Comparison of ENCODE assay signal across 20 mouse cellular contexts in genomic region chr17:47767456-47768141, GRCm38 (mm10). TPM values are rescaled to one million over a fixed set of nuclear protein-coding genes. Genes with fewer than 3 reads are reported as not detected.
DNase-seq lines count a peak whose midpoint lies in the region; ATAC-seq and TF ChIP-seq lines count a peak whose summit lies in the region.
"Had no signal": no experiment of that assay in that cellular context is flagged by ENCODE, and none has a peak within 500 bp of the region (broad histone marks: within the 10 kb centered on the region; RNA-seq: fewer than 3 reads in every experiment).

No protein-coding gene starts in this region.

- 68% methylated on average over 10 of the region's 17 CpGs for WGBS in spleen, adult 2 months
- WGBS in liver, embryonic 13.5 days (ENCODE audit: insufficient replicate concordance), result 43% methylated on average over 12 of the region's 17 CpGs
- 39% methylated on average over 17 of the region's 17 CpGs for WGBS in stomach, postnatal 0 days

- H3K27me3 ChIP-seq in spleen, adult 2 months (ENCODE audit: control insufficient read depth, insufficient read depth, low read length), result no peaks in the 10 kb centered on the region
- H3K27me3 ChIP-seq in liver, embryonic 13.5 days, result no peaks in the 10 kb centered on the region
- no peaks in the 10 kb centered on the region for H3K27me3 ChIP-seq in stomach, postnatal 0 days (ENCODE audit: control insufficient read depth, insufficient read depth, low read length)

- TF ChIP-seq POLR2A in spleen, adult 2 months (IDR thresholded peaks at IDR 0.05; ENCODE audit: low read depth, low read length), result no peak

- peaks cover 37% of the 10 kb centered on the region; the same call in 1 of the 2 replicates for H3K4me1 ChIP-seq in spleen, adult 2 months (ENCODE audit: control insufficient read depth, insufficient read depth, insufficient read length)
- peaks cover 27% of the 10 kb centered on the region for H3K4me1 ChIP-seq in brown adipose tissue, adult 24 weeks (ENCODE audit: control insufficient read depth, insufficient read depth, insufficient read length, low read length)
- peaks cover 48% of the 10 kb centered on the region for H3K4me1 ChIP-seq in liver, embryonic 13.5 days (replicated peaks)
- peaks cover 11% of the 10 kb centered on the region for H3K4me1 ChIP-seq in stomach, postnatal 0 days (replicated peaks; ENCODE audit: control insufficient read depth, insufficient read depth)

- intact Hi-C loops in left cerebral cortex, postnatal 36 days (cut with DNase I), result no loop called here

- ATAC-seq in liver, embryonic 13.5 days (ENCODE audit: low read depth), result peak; percentile 17; the same call in 1 of the 2 replicates
- no peak for ATAC-seq in stomach, postnatal 0 days (ENCODE audit: low FRiP score, low TSS enrichment)
- ATAC-seq: hindbrain, embryonic 16.5 days had no signal

- H3K36me3 ChIP-seq in spleen, adult 2 months (ENCODE audit: control insufficient read depth, insufficient read depth, low read length), result no peaks in the 10 kb centered on the region
- H3K36me3 ChIP-seq in liver, embryonic 13.5 days, result no peaks in the 10 kb centered on the region; the same call in 1 of the 2 replicates
- no peaks in the 10 kb centered on the region for H3K36me3 ChIP-seq in stomach, postnatal 0 days (ENCODE audit: control insufficient read depth, insufficient read depth, low read length)

- TF ChIP-seq CTCF in spleen, adult 2 months (IDR thresholded peaks at IDR 0.05; ENCODE audit: extremely low read depth, insufficient read depth, insufficient read length, insufficient replicate concordance), result no peak
- no peak for TF ChIP-seq CTCF in stomach, postnatal 0 days (IDR thresholded peaks at IDR 0.05; ENCODE audit: low read depth)

- H3K9ac ChIP-seq in liver, embryonic 13.5 days, result no peak overlapping the region
- no peak overlapping the region for H3K9ac ChIP-seq in stomach, postnatal 0 days (ENCODE audit: low read length)

- H3K9me3 ChIP-seq in liver, embryonic 13.5 days (replicated peaks), result 0 out of 2 replicates have a peak, but pooled peaks cover 5% of the 10 kb centered on the region
- no peaks in the 10 kb centered on the region for H3K9me3 ChIP-seq in stomach, postnatal 0 days (ENCODE audit: control insufficient read depth, low read length)
- H3K9me3 ChIP-seq: limb, embryonic 10.5 days had no signal

- no peak for DNase-seq in spleen, adult 2 months (ENCODE audit: low read depth in 1 of 2, low spot score in 2 of 2)
- DNase-seq in spleen, postnatal 14 days (ENCODE audit: low spot score in 2 of 2), result no peak
- DNase-seq in liver, embryonic 13.5 days, result no peak
- DNase-seq in stomach, postnatal 0 days (ENCODE audit: low spot score), result peak; percentile 62
- DNase-seq in layer of hippocampus, postnatal 36 days, result no peak
- no peak for DNase-seq in neural tube, embryonic 10.5 days (ENCODE audit: extremely low spot score, low spot score)
- no peak for DNase-seq in left cerebral cortex, postnatal 36 days (ENCODE audit: low spot score in 2 of 2)
- DNase-seq: adrenal gland, postnatal 10 days; cerebellum, postnatal 14 days; heart, postnatal 14 days; layer of hippocampus, adult 9-11 months; lung, postnatal 10 days had no signal

- H3K4me3 ChIP-seq in spleen, adult 2 months (ENCODE audit: extremely low read depth, insufficient read depth, insufficient read length), result 0 out of 2 replicates have a peak overlapping the region, but pooled peaks have one; percentile 2
- H3K4me3 ChIP-seq in brown adipose tissue, adult 24 weeks (ENCODE audit: insufficient read depth, low read depth, low read length), result no peak overlapping the region
- no peak overlapping the region for H3K4me3 ChIP-seq in liver, embryonic 13.5 days (replicated peaks)
- no peak overlapping the region for H3K4me3 ChIP-seq in stomach, postnatal 0 days (ENCODE audit: low read depth, low read length)
- H3K4me3 ChIP-seq: heart, adult 2 months; limb, embryonic 10.5 days had no signal

- no peak for TF ChIP-seq EP300 in stomach, postnatal 0 days (optimal IDR thresholded peaks at IDR 0.05)

- peak overlapping the region; percentile 44; the same call in 1 of the 2 replicates for H3K4me2 ChIP-seq in liver, embryonic 13.5 days
- H3K4me2 ChIP-seq in stomach, postnatal 0 days (replicated peaks; ENCODE audit: low read depth), result no peak overlapping the region

- H3K27ac ChIP-seq in spleen, adult 2 months (ENCODE audit: insufficient read depth, low read length), result peak overlapping the region; percentile 96
- peak overlapping the region; percentile 76 for H3K27ac ChIP-seq in brown adipose tissue, adult 24 weeks (replicated peaks; ENCODE audit: low read depth, low read length)
- H3K27ac ChIP-seq in liver, embryonic 13.5 days, result peak overlapping the region; percentile 57
- H3K27ac ChIP-seq in stomach, postnatal 0 days (replicated peaks), result no peak overlapping the region
- H3K27ac ChIP-seq: kidney, postnatal 0 days; limb, embryonic 10.5 days had no signal

RNA-seq across cellular contexts. Expression of gene Tfeb, which starts 30.8 kb away (rescaled TPM):
- 110 and 131 TPM in 2 replicates for polyA plus RNA-seq in spleen, adult 2 months (2012; rRNA removed)
- 8.7 and 14.8 TPM in 2 replicates for polyA plus RNA-seq in brown adipose tissue, adult 24 weeks (2012; ENCODE audit: insufficient read depth, insufficient read length, missing spikeins)
- 4.4 and 4.6 TPM in 2 replicates for polyA plus RNA-seq in liver, embryonic 13.5 days (2015; fragmentation: Nextera tagmentation; extraction: Ambion mirVana)
- 10.4 and 13.8 TPM in 2 replicates for polyA plus RNA-seq in stomach, postnatal 0 days (2015; fragmentation: Nextera tagmentation; extraction: Ambion mirVana)
- total RNA-seq in layer of hippocampus, postnatal 36 days (2021), result 10 to 100 TPM; 11.5 to 13.9 TPM
- total RNA-seq in left cerebral cortex, postnatal 36 days (2021), result 10 to 100 TPM; 10.6 to 12.0 TPM

RNA-seq across cellular contexts. Expression of gene Pgc, which starts 41.0 kb away (rescaled TPM):
- polyA plus RNA-seq in spleen, adult 2 months (2012; rRNA removed), result 0.18 TPM in 1 of 2 replicates, not detected in the other
- polyA plus RNA-seq in brown adipose tissue, adult 24 weeks (2012; ENCODE audit: insufficient read depth, insufficient read length, missing spikeins), result not detected in 2 replicates
- 0.08 TPM in 1 of 2 replicates, not detected in the other for polyA plus RNA-seq in liver, embryonic 13.5 days (2015; fragmentation: Nextera tagmentation; extraction: Ambion mirVana)
- polyA plus RNA-seq in stomach, postnatal 0 days (2015; fragmentation: Nextera tagmentation; extraction: Ambion mirVana), result 1,647 and 1,784 TPM in 2 replicates
- total RNA-seq in layer of hippocampus, postnatal 36 days (2021), result not detected
- not detected for total RNA-seq in left cerebral cortex, postnatal 36 days (2021)
- total RNA-seq: adrenal gland, postnatal 10 days; heart, adult 2 months; heart, postnatal 14 days; neutrophil, adult 5-6 weeks had no signal
- polyA plus RNA-seq: embryonic facial prominence, embryonic 14.5 days; forebrain, embryonic 11.5 days; hindbrain, embryonic 16.5 days; limb, embryonic 10.5 days had no signal

Comparison
In these comparisons a context has a peak if more than half of its experiments do, and no peak if none do; other contexts are left out.
1. RNA of gene Pgc, which starts 41.0 kb away (polyA plus RNA-seq): 1,647 to 1,784 TPM in stomach, postnatal 0 days; 0.18 TPM in spleen, adult 2 months, 0.08 TPM in liver, embryonic 13.5 days and not detected in brown adipose tissue, adult 24 weeks; every median in the first group is over 1,000 times any median in the second.